Mouse (Mus musculus) liver, adult 2 months (tissue): ENCODE measurements around the gene Heg1.

Experiments used
- CTCF ChIP-seq: fragments of 200-500 bp; IDR thresholded peaks from 2 replicates; pipeline ENCODE4 v1.5.1; 2011; ENCODE audit warnings: low read depth, low read length, control low read depth
- POLR2A ChIP-seq: fragments of 200-500 bp; IDR thresholded peaks from 2 replicates; pipeline ENCODE4 v1.6.1; 2011; ENCODE audit warnings: low read length, control low read depth; ENCODE audit not compliant: insufficient read depth; ENCODE audit errors: extremely low read depth

GRCm38 (mm10) chr16:33755961-33756360, 71.8 kb downstream of the Heg1 start:
- TF ChIP-seq CTCF (no peak), POLR2A (no peak)
